Mouse (Mus musculus) common myeloid progenitor, adult 5-6 weeks (primary cell): ENCODE data around the gene Gtf2h3. TPM values are rescaled to one million over a fixed set of nuclear protein-coding genes. Genes with fewer than 3 reads are reported as not detected.
"Not testable (repeated sequence)": the region's sequence is repeated elsewhere in the genome, so short reads cannot be mapped to it uniquely, and the experiment has no call there.

Experiments used
- ATAC-seq: replicated peaks from 2 replicates; pipeline ENCODE4 v1.8.0; 2016; ENCODE audit warnings: low read depth, mild to moderate bottlenecking, moderate TSS enrichment, inconsistent platforms; ENCODE audit not compliant: poor library complexity, severe bottlenecking
- total RNA-seq: library from RNA; stranded (forward); fragments of 200-1000, 187-1606 nt; gene quantifications from 2 replicates; pipeline ENCODE4 v1.2.3, GENCODE M21; 2017

Gtf2h3 gene
- total RNA-seq, 1 experiment from 2014 or later, result 39.2 TPM

DNA sequence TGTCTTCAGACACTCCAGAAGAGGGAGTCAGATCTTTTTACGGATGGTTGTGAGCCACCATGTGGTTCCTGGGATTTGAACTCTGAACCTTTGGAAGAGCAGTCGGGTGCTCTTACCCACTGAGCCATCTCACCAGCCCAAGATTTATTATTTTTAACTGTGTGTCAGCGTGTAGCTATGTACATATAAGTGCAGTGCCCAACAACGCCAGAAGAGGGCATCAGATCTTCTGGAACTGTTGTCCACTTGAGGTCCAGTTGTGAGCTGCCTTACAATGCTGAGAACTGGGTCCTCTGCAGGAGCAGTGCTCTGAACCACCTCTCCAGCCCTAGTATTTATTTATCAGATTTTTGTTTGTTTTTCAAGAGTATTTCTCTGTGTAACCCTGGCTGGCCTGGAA, 56.1 kb downstream of the Gtf2h3 start:
- ATAC-seq, result not testable (repeated sequence)

DNA sequence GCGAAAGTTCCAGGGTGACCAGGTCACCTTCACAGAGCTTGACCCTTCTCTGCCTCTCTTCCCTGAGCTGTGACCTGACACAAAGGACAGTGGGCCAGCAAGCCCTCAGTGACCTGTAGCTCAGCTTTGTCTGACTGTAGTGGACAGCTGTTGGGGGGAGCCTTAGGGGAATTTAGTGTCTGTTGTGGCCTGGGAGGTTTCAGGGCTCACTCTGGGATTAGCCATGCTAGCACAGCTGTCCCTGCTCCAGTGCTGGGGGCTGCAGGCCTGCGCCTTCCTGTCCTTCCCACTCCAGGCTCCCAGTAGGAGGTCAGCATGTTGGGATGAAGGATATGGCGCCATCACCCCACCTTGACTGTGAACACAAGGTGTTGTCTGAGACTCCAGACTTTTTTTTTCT, 57.2 kb downstream of the Gtf2h3 start:
- no peak for ATAC-seq

DNA sequence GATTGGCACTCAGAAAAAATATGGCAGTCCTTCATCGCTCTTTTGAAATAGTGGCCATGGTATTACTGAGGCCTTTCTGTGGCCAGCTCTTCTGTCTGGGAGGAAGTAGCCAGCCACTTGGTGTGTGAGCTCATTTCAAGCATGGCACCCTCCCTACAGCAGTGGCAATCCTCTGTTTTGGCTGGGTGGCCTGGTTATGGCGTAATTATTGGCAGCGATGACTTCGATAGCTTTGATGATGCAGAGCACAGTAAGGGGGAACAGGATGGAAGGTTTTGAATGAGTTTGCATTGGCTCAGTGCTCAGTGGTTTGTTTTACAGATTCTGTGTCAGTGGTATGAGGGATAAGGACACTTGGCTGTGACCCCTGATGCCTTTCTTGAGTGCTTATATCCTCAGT, 57.8 kb downstream of the Gtf2h3 start:
- no peak for ATAC-seq

- ATAC-seq, result no peak
These were observed 58.4 kb downstream of the Gtf2h3 start for GRCm38 (mm10) chr5:124637300-124637699.

DNA sequence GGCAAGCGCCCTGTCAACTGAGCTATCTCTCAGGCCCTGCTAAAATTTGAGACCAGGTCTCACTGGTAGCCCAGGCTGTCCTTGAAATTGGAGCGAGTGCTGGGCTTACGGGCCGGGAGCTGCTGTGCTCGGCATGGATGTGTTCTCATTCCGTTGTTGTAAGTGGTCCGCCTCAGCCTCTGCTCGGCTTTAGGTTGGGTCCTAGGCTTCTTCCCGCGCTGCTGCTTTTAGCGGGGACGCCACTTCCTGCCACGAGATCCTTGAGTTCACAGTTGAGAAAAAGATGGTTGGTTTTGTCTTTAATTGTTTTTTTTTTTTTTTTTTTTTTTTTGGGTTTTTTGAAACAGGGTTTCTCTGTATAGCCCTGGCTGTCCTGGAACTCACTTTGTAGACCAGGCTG, 58.9 kb downstream of the Gtf2h3 start:
- no peak for ATAC-seq

Other genes starting within 250 kb of the Gtf2h3 start
- 151 and 188 TPM in 2 replicates for gene Cdk2ap1, start 216.1 kb upstream of the Gtf2h3 start, total RNA-seq
- 195 and 219 TPM in 2 replicates for gene Sbno1, start 153.1 kb upstream of the Gtf2h3 start, total RNA-seq
- gene Kmt5a, start 139.2 kb upstream of the Gtf2h3 start, total RNA-seq, result 130 and 182 TPM in 2 replicates
- gene Rilpl2, start 100.8 kb upstream of the Gtf2h3 start, total RNA-seq, result 23.1 and 32.4 TPM in 2 replicates
- 12.1 and 15.4 TPM in 2 replicates for gene Snrnp35, start 96.0 kb upstream of the Gtf2h3 start, total RNA-seq
- gene Rilpl1, start 47.7 kb upstream of the Gtf2h3 start, total RNA-seq, result 3.1 and 5.3 TPM in 2 replicates
- 643 and 733 TPM in 2 replicates for gene Tmed2, start 38.4 kb upstream of the Gtf2h3 start, total RNA-seq
- 18.5 and 21.4 TPM in 2 replicates for gene Ddx55, start 26.3 kb upstream of the Gtf2h3 start, total RNA-seq
- 37.9 and 61.6 TPM in 2 replicates for gene Eif2b1, start within 50 bp of the Gtf2h3 start, total RNA-seq
- 19.4 and 23.0 TPM in 2 replicates for gene Atp6v0a2, start 49.4 kb downstream of the Gtf2h3 start, total RNA-seq
- not detected in 2 replicates for gene Dnah10, start 145.9 kb downstream of the Gtf2h3 start, total RNA-seq